ENCODE assay signal across 8 mouse cellular contexts in genomic region chr7:24400082-24400452, GRCm38 (mm10). TPM values are rescaled to one million over a fixed set of nuclear protein-coding genes. Genes with fewer than 3 reads are reported as not detected.
DNase-seq lines count a peak whose midpoint lies in the region; ATAC-seq and TF ChIP-seq lines count a peak whose summit lies in the region.

No protein-coding gene starts in this region.

- H3K36me3 ChIP-seq in kidney, embryonic 15.5 days = peaks cover 27% of the 10 kb centered on the region
- peaks cover 17% of the 10 kb centered on the region for H3K36me3 ChIP-seq in hindbrain, embryonic 14.5 days (replicated peaks; ENCODE audit: control insufficient read depth, insufficient read depth)
- peaks cover 19% of the 10 kb centered on the region for H3K36me3 ChIP-seq in midbrain, embryonic 15.5 days (replicated peaks)

- TF ChIP-seq POLR2A in cortical plate, adult 2 months (IDR thresholded peaks at IDR 0.05; ENCODE audit: extremely low read depth, insufficient read depth, low read length) = no peak

- H3K27ac ChIP-seq in kidney, embryonic 15.5 days = peak overlapping the region; percentile 98
- no peak overlapping the region for H3K27ac ChIP-seq in cortical plate, adult 2 months (ENCODE audit: insufficient read depth, low read length)
- H3K27ac ChIP-seq in hindbrain, embryonic 14.5 days = peak overlapping the region; percentile 95
- peak overlapping the region; percentile 99 for H3K27ac ChIP-seq in midbrain, embryonic 15.5 days

- no peak for TF ChIP-seq CTCF in cortical plate, adult 2 months (IDR thresholded peaks at IDR 0.05; ENCODE audit: extremely low read depth, insufficient read depth, low read length)

- DNase-seq in kidney, postnatal 25 days = no peak
- DNase-seq in hindbrain, embryonic 14.5 days (ENCODE audit: low spot score) = no peak
- no peak for DNase-seq in adrenal gland, adult (ENCODE audit: inconsistent age in 2 of 2, low spot score in 1 of 2)
- no peak for DNase-seq in embryo, embryonic 10.5 days (ENCODE audit: low spot score)
- no peak for DNase-seq in layer of hippocampus, adult 9-11 months

- H3K4me3 ChIP-seq in kidney, embryonic 15.5 days (replicated peaks) = peak overlapping the region; percentile 61
- peak overlapping the region; percentile 58 for H3K4me3 ChIP-seq in cortical plate, adult 2 months (ENCODE audit: insufficient read depth, low read length)
- peak overlapping the region; percentile 47 for H3K4me3 ChIP-seq in hindbrain, embryonic 14.5 days (replicated peaks; ENCODE audit: low read length)
- peak overlapping the region; percentile 74 for H3K4me3 ChIP-seq in midbrain, embryonic 15.5 days

- no peaks in the 10 kb centered on the region for H3K27me3 ChIP-seq in kidney, embryonic 15.5 days
- no peaks in the 10 kb centered on the region for H3K27me3 ChIP-seq in hindbrain, embryonic 14.5 days (ENCODE audit: control insufficient read depth, insufficient read depth, low read length)
- no peaks in the 10 kb centered on the region for H3K27me3 ChIP-seq in midbrain, embryonic 15.5 days (replicated peaks)

- no peak for ATAC-seq in kidney, embryonic 15.5 days (replicated peaks; ENCODE audit: low FRiP score)
- ATAC-seq in hindbrain, embryonic 14.5 days (ENCODE audit: low FRiP score) = 0 out of 2 replicates have a peak, but pooled peaks have one; percentile 3
- ATAC-seq in midbrain, embryonic 15.5 days (replicated peaks) = peak; percentile 9

- H3K4me2 ChIP-seq in kidney, embryonic 15.5 days = peak overlapping the region; percentile 71
- H3K4me2 ChIP-seq in hindbrain, embryonic 14.5 days (replicated peaks) = peak overlapping the region; percentile 64
- peak overlapping the region; percentile 57 for H3K4me2 ChIP-seq in midbrain, embryonic 15.5 days

- H3K4me1 ChIP-seq in kidney, embryonic 15.5 days = peaks cover 19% of the 10 kb centered on the region
- no peaks in the 10 kb centered on the region for H3K4me1 ChIP-seq in cortical plate, adult 2 months (ENCODE audit: control insufficient read depth, insufficient read depth, low read length)
- peaks cover 9% of the 10 kb centered on the region; the same call in 1 of the 2 replicates for H3K4me1 ChIP-seq in hindbrain, embryonic 14.5 days (replicated peaks; ENCODE audit: control insufficient read depth, insufficient read depth, low read length)
- H3K4me1 ChIP-seq in midbrain, embryonic 15.5 days = peaks cover 12% of the 10 kb centered on the region

- 13% methylated on average over 3 of the region's 3 CpGs for WGBS in kidney, embryonic 15.5 days
- WGBS in hindbrain, embryonic 14.5 days = 17% methylated on average over 3 of the region's 3 CpGs
- WGBS in midbrain, embryonic 15.5 days = 14% methylated on average over 3 of the region's 3 CpGs

- H3K9me3 ChIP-seq in kidney, embryonic 15.5 days (replicated peaks) = no peaks in the 10 kb centered on the region
- no peaks in the 10 kb centered on the region for H3K9me3 ChIP-seq in hindbrain, embryonic 14.5 days (ENCODE audit: control insufficient read depth, low read length)
- no peaks in the 10 kb centered on the region for H3K9me3 ChIP-seq in midbrain, embryonic 15.5 days

- peak overlapping the region; percentile 64 for H3K9ac ChIP-seq in kidney, embryonic 15.5 days
- H3K9ac ChIP-seq in hindbrain, embryonic 14.5 days = peak overlapping the region; percentile 66
- H3K9ac ChIP-seq in midbrain, embryonic 15.5 days = peak overlapping the region; percentile 76

RNA-seq across cellular contexts. Expression of gene Smg9, which starts 0.6 kb away (rescaled TPM):
- polyA plus RNA-seq in kidney, embryonic 15.5 days (2015; fragmentation: Nextera tagmentation; extraction: Ambion mirVana) = 28.0 and 32.8 TPM in 2 replicates
- polyA plus RNA-seq in cortical plate, adult 2 months (2012; rRNA removed) = 81.7 and 84.5 TPM in 2 replicates
- polyA plus RNA-seq in hindbrain, embryonic 14.5 days (2014; fragmentation: Nextera tagmentation; extraction: Ambion mirVana) = 30.1 and 30.3 TPM in 2 replicates
- 38.4 and 40.3 TPM in 2 replicates for polyA plus RNA-seq in midbrain, embryonic 15.5 days (2015; fragmentation: Nextera tagmentation; extraction: Ambion mirVana)

RNA-seq across cellular contexts. Expression of gene Kcnn4, which starts 30.0 kb away (rescaled TPM):
- polyA plus RNA-seq in kidney, embryonic 15.5 days (2015; fragmentation: Nextera tagmentation; extraction: Ambion mirVana) = 4.9 and 5.5 TPM in 2 replicates
- polyA plus RNA-seq in cortical plate, adult 2 months (2012; rRNA removed) = 0.47 and 0.77 TPM in 2 replicates
- 1.7 and 2.8 TPM in 2 replicates for polyA plus RNA-seq in hindbrain, embryonic 14.5 days (2014; fragmentation: Nextera tagmentation; extraction: Ambion mirVana)
- polyA plus RNA-seq in midbrain, embryonic 15.5 days (2015; fragmentation: Nextera tagmentation; extraction: Ambion mirVana) = 0.92 and 1.1 TPM in 2 replicates

RNA-seq across cellular contexts. Expression of gene Lypd5, which starts 51.1 kb away (rescaled TPM):
- polyA plus RNA-seq in kidney, embryonic 15.5 days (2015; fragmentation: Nextera tagmentation; extraction: Ambion mirVana) = 0.28 TPM in 1 of 2 replicates, not detected in the other
- not detected in 2 replicates for polyA plus RNA-seq in cortical plate, adult 2 months (2012; rRNA removed)
- not detected in 2 replicates for polyA plus RNA-seq in hindbrain, embryonic 14.5 days (2014; fragmentation: Nextera tagmentation; extraction: Ambion mirVana)
- not detected in 2 replicates for polyA plus RNA-seq in midbrain, embryonic 15.5 days (2015; fragmentation: Nextera tagmentation; extraction: Ambion mirVana)

RNA-seq across cellular contexts. Expression of gene Irgc1, which starts 52.0 kb away (rescaled TPM):
- polyA plus RNA-seq in kidney, embryonic 15.5 days (2015; fragmentation: Nextera tagmentation; extraction: Ambion mirVana) = not detected in 2 replicates
- 0.55 and 1.4 TPM in 2 replicates for polyA plus RNA-seq in cortical plate, adult 2 months (2012; rRNA removed)
- polyA plus RNA-seq in hindbrain, embryonic 14.5 days (2014; fragmentation: Nextera tagmentation; extraction: Ambion mirVana) = not detected in 2 replicates
- polyA plus RNA-seq in midbrain, embryonic 15.5 days (2015; fragmentation: Nextera tagmentation; extraction: Ambion mirVana) = not detected in 2 replicates
